Mouse (Mus musculus) embryonic facial prominence, embryonic 10.5 days (tissue): ENCODE data around the gene Tbc1d1. TPM values are rescaled to one million over a fixed set of nuclear protein-coding genes. Genes with fewer than 3 reads are reported as not detected.

ENCODE experiments used
- DNase-seq: peaks from one replicate; pipeline ENCODE4 v3.0.0-alpha.2; 2017; ENCODE audit warnings: low spot score
- H3K27ac ChIP-seq: fragments of 300-500 bp; sonication (generic); replicated peaks from 2 replicates; pipeline ENCODE4 v1.5.1; 2016; ENCODE audit warnings: mild to moderate bottlenecking
- H3K27me3 ChIP-seq: fragments of 300-500 bp; sonication (generic); replicated peaks from 2 replicates; pipeline ENCODE4 v1.6.1; 2016; ENCODE audit warnings: low read depth, mild to moderate bottlenecking; ENCODE audit not compliant: poor library complexity, severe bottlenecking
- H3K36me3 ChIP-seq: fragments of 300-500 bp; sonication (generic); replicated peaks from 2 replicates; pipeline ENCODE4 v1.6.1; 2016; ENCODE audit warnings: mild to moderate bottlenecking, moderate library complexity
- H3K4me1 ChIP-seq: fragments of 300-500 bp; sonication (generic); 2 replicates; pipeline ENCODE4 v1.6.1; 2016
- H3K4me3 ChIP-seq: fragments of 300-500 bp; sonication (generic); 2 replicates; pipeline ENCODE4 v1.5.1; 2016; ENCODE audit warnings: mild to moderate bottlenecking, moderate library complexity
- H3K9me3 ChIP-seq: fragments of 300-500 bp; sonication (generic); 2 replicates; pipeline ENCODE4 v1.6.1; 2016; ENCODE audit warnings: mild to moderate bottlenecking
- WGBS: fragments of 180-500 bp; shearing (Covaris S2); methylation state at CpG from one replicate; pipeline ENCODE4 v1.1.7; 2016; 5-methylcytosine and 5-hydroxymethylcytosine counted together
- polyA plus RNA-seq: library from polyadenylated mRNA; unstranded; fragments of >200 nt; fragmentation: Nextera tagmentation; extraction: Ambion mirVana; gene quantifications from 2 replicates; pipeline ENCODE4 v1.2.1, GENCODE M21; 2016

Gene Tbc1d1
- polyA plus RNA-seq, 1 experiment from 2014 or later = 32.9 TPM

DNA sequence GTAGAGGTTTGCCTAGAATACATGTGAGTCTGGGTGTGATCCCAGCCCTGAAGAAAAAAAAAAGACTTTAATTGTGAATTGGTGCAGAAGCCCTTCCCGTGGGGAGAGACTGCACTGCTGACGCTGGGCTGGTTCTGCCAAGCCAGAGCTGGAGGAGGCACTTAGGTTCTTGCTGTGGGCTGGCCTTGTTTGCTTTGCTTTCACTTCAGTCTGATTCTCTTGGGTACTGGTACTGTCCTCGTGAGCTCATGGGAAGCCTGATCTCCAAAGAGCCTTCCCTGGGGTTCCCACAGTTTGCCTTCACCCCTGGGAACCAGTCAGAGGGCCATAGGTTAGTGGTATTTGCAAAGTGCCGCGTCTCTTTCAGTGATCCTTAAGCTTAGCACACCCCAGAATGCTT, 135.6 kb downstream of the Tbc1d1 start:
- 80% methylated on average over 5 of the region's 5 CpGs for WGBS
- H3K27me3 ChIP-seq = no peaks in the 10 kb centered on the region
- no peak overlapping the region for H3K4me3 ChIP-seq
- H3K4me1 ChIP-seq = peaks cover 13% of the 10 kb centered on the region
- H3K36me3 ChIP-seq = peaks cover 54% of the 10 kb centered on the region
- DNase-seq = no peak
- H3K9me3 ChIP-seq = no peaks in the 10 kb centered on the region
- no peak overlapping the region for H3K27ac ChIP-seq

DNA sequence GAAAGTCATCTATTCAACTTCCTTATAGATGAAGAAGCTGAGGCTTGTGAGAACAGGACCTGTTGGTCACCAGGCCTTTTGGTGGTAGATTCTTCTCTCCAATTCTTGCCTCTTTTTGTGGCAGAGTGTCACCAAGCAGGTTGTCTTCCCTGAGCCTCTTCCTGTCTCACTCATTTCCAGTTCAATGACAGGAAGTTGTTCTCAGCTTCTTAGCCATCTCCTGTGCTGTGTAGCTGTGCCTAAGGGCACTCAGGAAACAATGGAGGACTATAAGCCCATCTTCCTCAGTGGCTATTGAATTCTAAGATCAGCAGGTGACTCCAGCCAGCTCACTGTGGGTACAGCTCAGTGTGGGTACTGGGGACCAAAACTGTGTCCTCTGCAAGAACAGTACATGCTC, 139.5 kb downstream of the Tbc1d1 start:
- Histone ChIP-seq H3K9me3 (no peaks in the 10 kb centered on the region), H3K36me3 (peaks cover 50% of the 10 kb centered on the region), H3K27me3 (no peaks in the 10 kb centered on the region), H3K4me1 (peaks cover 36% of the 10 kb centered on the region), H3K4me3 (no peak overlapping the region), H3K27ac (no peak overlapping the region)
- no peak for DNase-seq

DNA sequence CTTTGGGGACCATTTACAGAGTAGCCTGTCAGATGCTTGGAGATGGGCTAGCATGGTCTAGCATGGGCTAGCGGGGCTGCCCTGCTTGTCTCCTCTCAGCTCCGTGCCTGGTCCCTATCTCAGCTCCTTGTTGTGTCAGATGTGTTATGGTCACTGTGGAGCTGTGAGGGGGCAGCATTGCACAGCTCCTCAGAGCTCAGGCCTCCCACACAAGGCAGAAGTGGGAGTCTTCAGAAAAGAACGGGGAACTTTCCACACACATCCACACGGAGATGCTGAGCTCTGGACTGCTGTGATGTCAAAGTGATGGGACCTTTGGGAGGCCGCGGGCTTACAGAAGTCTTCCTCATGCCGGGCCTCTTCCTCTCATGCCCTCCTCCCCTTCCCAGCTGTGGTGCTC, 140.2 kb downstream of the Tbc1d1 start:
- Histone ChIP-seq H3K9me3 (no peaks in the 10 kb centered on the region), H3K4me1 (peaks cover 43% of the 10 kb centered on the region), H3K4me3 (no peak overlapping the region), H3K27me3 (no peaks in the 10 kb centered on the region), H3K27ac (peak overlapping the region; percentile 48), H3K36me3 (peaks cover 57% of the 10 kb centered on the region)
- WGBS = 83% methylated on average over 7 of the region's 7 CpGs
- no peak for DNase-seq

DNA sequence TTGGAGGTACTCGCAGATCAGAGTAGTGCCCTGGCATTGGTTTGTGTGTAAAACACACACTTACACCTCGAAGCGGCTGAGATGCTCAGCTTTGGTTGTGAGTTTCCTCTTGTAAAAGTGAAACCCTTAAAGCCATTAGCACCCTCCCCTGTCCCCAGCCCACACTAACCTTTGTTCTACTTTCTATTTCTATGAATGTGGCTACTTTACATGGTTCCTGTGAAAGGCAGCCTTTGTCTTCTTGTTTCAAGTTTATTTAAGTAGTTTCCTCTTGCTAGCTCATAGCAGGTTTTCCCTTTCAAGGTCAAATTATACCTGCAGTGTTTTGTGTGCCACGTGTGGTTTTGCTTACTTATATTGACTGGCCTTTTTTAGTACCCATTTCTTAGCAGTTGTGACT, 141.0 kb downstream of the Tbc1d1 start:
- DNase-seq = no peak
- Histone ChIP-seq H3K4me3 (no peak overlapping the region), H3K36me3 (peaks cover 64% of the 10 kb centered on the region), H3K27ac (no peak overlapping the region), H3K27me3 (no peaks in the 10 kb centered on the region), H3K9me3 (no peaks in the 10 kb centered on the region), H3K4me1 (peaks cover 48% of the 10 kb centered on the region)
- WGBS = 82% methylated on average over 4 of the region's 4 CpGs

DNA sequence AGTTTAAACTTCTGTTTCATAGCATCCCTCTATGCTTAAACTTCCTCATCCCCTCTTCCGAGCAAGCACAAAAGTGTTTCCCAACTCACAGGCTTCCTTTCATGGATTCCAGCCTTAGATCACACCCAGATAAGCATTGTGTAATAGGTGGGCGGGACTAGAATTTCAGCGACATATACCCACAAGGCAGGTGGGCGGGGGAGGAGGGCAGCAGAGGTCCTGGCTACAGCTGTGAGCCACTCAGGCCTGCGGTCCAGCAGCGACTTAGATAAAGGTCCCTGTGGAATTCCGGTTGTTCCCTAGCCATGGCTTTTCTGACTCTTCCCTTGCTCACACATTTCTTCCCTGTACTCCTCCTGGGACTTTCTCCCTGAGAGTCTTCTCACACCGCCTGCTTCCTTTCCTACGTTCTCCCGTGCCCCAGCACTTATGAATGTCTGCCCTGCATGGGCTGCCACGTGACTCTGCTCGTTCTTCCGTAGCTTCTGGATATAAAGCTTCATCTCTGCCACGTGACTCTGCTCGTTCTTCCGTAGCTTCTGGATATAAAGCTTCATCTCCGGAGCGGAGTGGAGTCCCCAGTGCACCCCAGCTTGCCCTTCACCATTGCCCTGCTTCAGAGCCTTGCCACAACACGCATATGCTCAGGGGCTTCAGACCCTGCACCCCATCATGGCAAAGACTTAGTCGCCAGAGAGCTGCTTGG, 142.4 kb downstream of the Tbc1d1 start:
- Histone ChIP-seq H3K4me1 (peaks cover 48% of the 10 kb centered on the region), H3K27ac (peak overlapping the region; percentile 48; the same call in 1 of the 2 replicates), H3K9me3 (no peaks in the 10 kb centered on the region), H3K27me3 (no peaks in the 10 kb centered on the region), H3K4me3 (no peak overlapping the region), H3K36me3 (peaks cover 65% of the 10 kb centered on the region)
- peak; percentile 51 for DNase-seq
- 53% methylated on average over 20 of the region's 20 CpGs for WGBS

DNA sequence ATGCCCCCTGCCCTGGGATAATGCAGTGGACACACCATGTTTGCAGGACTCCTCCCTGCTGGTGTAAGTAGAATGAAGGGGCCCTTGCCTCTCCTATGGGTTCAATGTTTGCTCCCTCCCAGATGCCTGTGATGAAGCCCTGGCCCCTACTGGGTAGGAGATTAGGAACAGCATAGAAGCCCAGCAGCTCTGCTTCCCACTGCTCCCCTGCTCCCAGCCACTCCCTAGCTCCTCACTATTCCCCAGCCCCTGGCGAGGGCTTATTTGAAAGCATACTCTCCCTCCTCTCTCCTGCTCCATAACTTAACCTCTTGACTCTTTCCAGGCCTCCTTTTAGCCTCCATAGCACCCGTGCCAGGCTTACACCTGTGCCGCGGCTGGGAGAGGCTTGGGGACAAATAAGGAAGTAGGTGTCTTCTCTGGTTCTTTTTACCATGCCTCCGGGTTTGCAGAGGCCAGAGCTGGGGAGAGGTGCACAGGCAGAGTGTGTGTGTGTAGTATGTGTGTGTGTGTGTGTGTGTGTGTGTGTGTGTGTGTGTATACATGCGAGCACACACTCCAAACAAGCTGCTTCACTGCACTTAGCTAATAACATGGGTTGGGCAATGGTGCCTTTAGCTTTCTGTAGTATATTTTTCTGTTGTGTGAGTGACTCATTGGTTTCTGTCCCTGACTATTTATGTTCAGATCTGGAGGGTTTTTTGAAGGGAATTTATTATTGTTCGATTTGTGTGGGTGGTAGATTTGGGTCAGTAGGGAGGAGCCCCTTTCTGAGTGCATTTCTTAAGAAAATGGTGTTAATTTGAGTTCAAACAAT, 143.6 kb downstream of the Tbc1d1 start:
- Histone ChIP-seq H3K4me3 (no peak overlapping the region), H3K9me3 (no peaks in the 10 kb centered on the region), H3K4me1 (peaks cover 48% of the 10 kb centered on the region), H3K27ac (no peak overlapping the region), H3K27me3 (no peaks in the 10 kb centered on the region), H3K36me3 (peaks cover 60% of the 10 kb centered on the region)
- DNase-seq = no peak
- 77% methylated on average over 7 of the region's 7 CpGs for WGBS

DNA sequence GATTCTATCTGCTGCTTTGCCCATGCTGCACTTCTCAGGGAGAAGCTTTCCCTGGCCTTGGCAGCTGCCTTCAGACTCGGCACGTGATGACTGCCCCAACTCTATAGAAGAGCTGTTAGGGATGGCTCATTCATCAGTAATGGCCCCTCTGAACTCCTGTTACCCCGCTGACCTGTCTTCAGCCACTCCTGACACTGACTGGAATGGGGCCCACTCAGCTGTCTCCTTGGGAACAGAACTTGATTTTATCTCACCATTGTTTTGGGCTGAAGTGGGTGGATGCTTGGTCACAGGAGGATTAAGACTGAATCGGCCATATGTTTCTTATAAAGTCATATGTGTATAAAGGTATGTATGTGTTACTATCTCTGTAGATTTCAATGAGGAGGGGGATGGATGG, 145.1 kb downstream of the Tbc1d1 start:
- Histone ChIP-seq H3K27ac (peak overlapping the region; percentile 24; the same call in 1 of the 2 replicates), H3K9me3 (no peaks in the 10 kb centered on the region), H3K4me1 (peaks cover 48% of the 10 kb centered on the region), H3K4me3 (no peak overlapping the region), H3K36me3 (peaks cover 60% of the 10 kb centered on the region), H3K27me3 (no peaks in the 10 kb centered on the region)
- DNase-seq = no peak
- 79% methylated on average over 4 of the region's 4 CpGs for WGBS

DNA sequence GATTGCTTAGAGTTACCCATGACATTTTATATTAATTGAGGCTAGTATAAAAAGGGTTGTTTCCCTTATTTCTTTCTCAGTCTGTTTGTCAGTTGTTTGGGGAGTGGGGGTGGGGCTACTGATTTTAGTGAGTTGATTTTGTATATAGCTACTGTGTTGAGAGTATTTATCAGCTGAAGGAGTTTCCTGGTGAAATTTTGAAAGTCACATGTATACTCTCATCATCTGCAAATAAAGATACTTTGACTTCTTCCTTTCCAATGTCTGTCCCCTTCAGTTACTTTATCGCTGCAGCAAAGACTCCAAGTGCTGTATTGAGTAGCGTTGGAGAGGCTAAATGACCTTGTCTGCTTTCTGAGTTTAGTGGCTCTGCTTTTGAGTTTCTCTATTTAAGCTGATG, 151.2 kb downstream of the Tbc1d1 start:
- Histone ChIP-seq H3K4me3 (no peak overlapping the region), H3K36me3 (peaks cover 55% of the 10 kb centered on the region), H3K9me3 (0 out of 2 replicates have a peak, but pooled peaks cover 4% of the 10 kb centered on the region), H3K4me1 (peaks cover 3% of the 10 kb centered on the region), H3K27ac (no peak overlapping the region), H3K27me3 (no peaks in the 10 kb centered on the region)
- WGBS = 94% methylated on average over 2 of the region's 2 CpGs
- DNase-seq = no peak

DNA sequence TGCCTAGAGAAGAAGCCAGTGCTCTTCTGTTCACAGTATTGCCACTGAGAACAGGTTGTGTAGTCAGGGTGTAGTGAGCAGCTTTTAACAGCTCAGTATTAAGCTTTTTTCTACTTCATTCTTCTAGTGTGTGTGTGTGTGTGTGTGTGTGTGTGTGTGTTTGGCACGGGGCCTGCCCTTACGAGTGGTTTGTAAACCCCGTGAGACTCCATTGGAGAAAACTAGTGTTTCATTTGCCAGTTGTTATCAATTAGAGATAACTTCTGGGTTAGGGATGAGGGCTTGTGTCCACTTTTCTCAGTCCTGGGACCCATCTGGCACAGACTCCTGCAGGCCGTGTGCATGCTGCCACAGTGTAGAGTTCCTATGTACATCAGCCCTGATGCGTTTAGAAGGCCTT, 156.2 kb downstream of the Tbc1d1 start:
- Histone ChIP-seq H3K36me3 (peaks cover 42% of the 10 kb centered on the region), H3K4me3 (no peak overlapping the region), H3K27ac (no peak overlapping the region), H3K9me3 (no peaks in the 10 kb centered on the region), H3K4me1 (peaks cover 25% of the 10 kb centered on the region), H3K27me3 (no peaks in the 10 kb centered on the region)
- WGBS = 56% methylated on average over 5 of the region's 5 CpGs
- no peak for DNase-seq

DNA sequence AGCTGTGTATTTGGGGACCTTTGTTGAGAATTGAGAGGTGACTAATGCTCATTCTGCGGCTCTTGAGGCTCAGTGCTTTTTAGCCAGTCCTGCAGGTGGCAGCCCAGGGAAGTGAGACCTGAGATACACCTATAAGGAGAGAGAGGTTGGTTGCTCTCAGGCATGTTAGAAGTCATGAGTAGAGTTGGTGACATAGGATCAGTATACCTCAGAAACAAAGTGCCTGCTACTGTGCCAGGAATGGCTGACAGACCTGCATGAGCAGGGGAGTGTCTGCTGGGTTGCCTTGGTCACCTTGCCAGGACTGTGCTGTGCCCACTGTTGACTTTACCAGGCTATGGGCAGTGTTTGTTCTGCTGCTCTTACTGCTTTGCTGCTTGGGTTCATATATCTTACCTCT, 157.4 kb downstream of the Tbc1d1 start:
- no peak overlapping the region for H3K27ac ChIP-seq

DNA sequence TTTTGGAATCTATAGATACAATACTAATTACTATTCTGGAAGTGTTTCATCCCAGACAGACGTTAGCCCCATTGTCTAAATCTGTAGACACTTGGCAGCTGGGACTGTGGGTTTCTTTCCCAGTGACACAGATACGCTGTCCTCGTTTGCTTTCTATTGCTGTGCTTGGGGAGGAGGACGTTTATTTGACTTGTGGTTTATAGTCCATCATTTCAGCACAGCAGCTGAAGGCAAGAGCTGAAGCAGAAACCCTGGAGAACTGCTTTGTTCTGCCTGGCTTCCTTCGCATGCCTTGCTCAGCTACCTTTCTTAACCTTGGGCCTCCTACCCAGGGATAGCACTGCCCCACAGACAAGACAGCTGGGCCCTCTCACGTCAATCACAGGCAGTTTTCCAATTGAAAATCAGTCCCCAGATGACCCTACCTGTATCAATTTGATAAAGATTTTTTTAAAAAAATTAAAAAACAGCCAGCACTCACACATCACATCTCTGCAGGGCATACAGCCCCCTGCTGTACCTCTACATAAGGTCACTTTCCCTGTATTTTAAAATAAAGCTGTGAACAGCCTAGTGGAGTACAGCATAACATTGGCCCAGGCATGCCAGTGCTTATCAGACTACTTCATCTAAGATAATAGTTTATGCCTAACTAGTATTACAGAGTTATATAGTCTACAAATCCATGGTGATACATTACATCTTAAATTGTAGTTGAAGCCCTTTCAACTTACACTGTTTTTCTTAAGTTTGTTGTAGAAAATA, 158.4 kb downstream of the Tbc1d1 start:
- Histone ChIP-seq H3K9me3 (no peaks in the 10 kb centered on the region), H3K27me3 (no peaks in the 10 kb centered on the region), H3K4me3 (no peak overlapping the region), H3K36me3 (peaks cover 61% of the 10 kb centered on the region), H3K27ac (no peak overlapping the region; the same call in 1 of the 2 replicates), H3K4me1 (peaks cover 29% of the 10 kb centered on the region)
- no peak for DNase-seq
- WGBS = 71% methylated on average over 6 of the region's 6 CpGs

More for the DNA sequence above, 157.4 kb downstream of the Tbc1d1 start:
- H3K36me3 ChIP-seq = peaks cover 52% of the 10 kb centered on the region
- H3K4me3 ChIP-seq = no peak overlapping the region
- peaks cover 25% of the 10 kb centered on the region for H3K4me1 ChIP-seq
- no peaks in the 10 kb centered on the region for H3K9me3 ChIP-seq
- H3K27me3 ChIP-seq = no peaks in the 10 kb centered on the region
- WGBS = 95% methylated on average over 1 of the region's 1 CpGs
- no peak for DNase-seq

DNA sequence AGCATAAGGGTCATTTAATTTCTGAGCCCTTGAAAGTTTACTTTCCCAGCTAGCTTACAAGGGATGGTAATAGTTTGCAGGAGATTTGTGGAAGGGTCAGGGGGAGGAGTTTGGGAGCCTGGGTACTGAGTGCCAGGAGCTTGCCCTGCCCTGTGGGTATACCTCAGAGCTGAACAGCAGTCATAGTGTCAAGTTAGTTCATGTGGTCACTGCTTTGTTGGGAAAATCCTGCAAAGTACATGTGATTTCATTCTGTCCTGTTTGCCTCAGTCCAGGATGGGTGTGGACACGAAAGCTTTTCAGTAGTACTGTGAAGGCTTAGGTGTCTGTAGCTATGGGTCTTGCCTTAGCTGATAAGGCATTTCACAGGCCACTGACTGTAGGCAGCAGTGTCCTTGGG, 159.0 kb downstream of the Tbc1d1 start:
- Histone ChIP-seq H3K4me3 (no peak overlapping the region), H3K27ac (no peak overlapping the region), H3K27me3 (no peaks in the 10 kb centered on the region), H3K4me1 (peaks cover 32% of the 10 kb centered on the region), H3K36me3 (peaks cover 64% of the 10 kb centered on the region), H3K9me3 (no peaks in the 10 kb centered on the region)
- WGBS = 90% methylated on average over 1 of the region's 1 CpGs
- no peak for DNase-seq
